Mouse (Mus musculus) heart, postnatal 4 days (tissue): ENCODE measurements around the gene Thada. TPM values are rescaled to one million over a fixed set of nuclear protein-coding genes. Genes with fewer than 3 reads are reported as not detected.

Source experiments
- DNase-seq: peaks from one replicate; pipeline ENCODE4 v3.0.0; 2021
- total RNA-seq, 2 experiments: library from RNA; stranded (reverse); gene quantifications; 2 replicates each; pipeline ENCODE4 v1.2.3; 2021

Thada gene
- total RNA-seq, 2 experiments from 2014 or later: 12.8 to 16.2 TPM

DNA sequence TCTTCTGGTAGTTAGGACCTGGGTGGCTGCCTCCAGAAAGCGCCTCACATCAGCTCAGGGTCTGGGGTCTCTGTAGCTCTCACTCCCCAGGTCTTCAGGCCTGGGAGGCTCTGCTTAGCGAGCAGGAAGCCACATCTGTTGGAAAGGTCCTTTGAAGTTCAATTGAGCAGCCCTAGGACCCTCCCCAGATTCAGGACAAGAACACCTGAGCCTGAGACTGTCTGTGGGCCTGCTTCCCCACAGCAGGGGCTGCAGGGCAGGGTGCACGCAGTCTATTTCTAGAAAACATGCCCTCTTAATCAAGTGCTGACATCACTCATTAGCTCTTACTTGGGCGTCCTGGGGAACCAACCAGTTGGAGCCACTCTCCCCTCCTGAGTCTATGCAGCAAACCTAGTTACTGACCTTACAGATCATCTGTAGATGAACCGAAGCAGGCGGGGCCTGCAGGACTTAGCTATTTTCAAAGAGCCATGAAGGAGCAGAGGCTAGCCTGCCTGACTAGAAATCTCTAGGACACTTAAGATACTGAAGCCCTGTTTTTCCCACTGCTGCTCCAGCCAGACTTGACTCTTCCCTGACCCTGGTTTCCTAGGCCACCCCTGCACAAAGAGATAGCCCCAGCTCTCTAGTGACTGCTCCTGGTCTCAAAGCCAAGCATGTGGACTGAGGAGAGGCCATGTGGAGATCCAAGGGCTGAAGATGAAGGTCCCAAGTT is 308.1 kb downstream of the Thada start:
- peak; percentile 3 for DNase-seq

GRCm38 (mm10) chr17:84156748-84157742 is 309.0 kb downstream of the Thada start:
- peak; percentile 4 for DNase-seq

DNA sequence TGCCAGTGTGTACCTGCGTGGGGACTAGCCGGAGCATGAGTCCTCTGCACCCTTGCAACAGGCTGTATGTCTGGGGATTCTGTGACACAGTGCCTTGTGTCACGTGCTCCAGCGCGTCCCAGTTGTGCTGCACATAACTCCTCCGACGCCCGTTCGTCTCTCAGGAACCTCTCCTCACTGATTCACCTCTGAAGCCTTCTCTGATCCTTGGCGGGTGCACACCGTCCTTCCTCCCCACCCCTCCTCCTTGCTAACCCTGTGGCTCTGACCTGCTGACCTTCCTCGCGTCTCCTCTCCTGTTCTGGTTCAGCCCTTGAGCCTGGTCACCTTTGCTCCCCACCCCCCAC is 309.8 kb downstream of the Thada start:
- DNase-seq: no peak

DNA sequence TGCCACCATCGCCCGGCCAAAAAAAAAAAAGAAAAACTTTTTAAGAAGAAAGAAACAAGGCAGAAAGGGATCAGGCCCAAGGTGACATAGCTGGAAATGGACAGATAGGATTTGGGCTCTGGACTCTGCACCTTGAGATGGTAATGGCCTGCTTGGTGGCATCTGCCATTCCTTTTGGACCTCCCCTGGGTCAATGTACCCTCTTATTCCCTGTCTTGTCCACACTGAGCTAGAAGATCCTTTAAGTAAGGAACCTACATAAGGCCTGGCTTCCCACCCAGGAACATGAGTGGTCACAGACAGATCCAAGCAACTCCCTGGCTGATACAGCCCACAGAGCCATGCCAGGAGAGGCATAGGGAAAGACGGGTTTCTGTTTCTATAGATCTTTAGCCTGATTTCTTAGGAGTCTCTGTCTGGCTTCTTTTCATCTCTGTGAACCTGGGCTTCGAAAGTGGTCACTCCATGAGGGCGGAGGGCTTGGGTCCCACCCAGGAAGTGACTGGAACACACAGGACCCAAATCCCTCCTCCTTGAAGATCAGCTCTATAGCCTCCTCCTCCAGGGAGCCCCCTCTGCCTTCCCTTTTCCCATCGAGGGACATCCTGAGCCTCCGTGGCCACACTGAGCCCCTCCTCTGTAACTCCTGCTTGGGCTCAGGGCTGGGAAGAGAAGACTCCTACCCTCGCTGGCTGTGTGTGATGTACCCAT is 310.3 kb downstream of the Thada start:
- DNase-seq: no peak

- no peak for DNase-seq
Observed at GRCm38 (mm10) chr17:84155029-84155338, 311.0 kb downstream of the Thada start.

DNA sequence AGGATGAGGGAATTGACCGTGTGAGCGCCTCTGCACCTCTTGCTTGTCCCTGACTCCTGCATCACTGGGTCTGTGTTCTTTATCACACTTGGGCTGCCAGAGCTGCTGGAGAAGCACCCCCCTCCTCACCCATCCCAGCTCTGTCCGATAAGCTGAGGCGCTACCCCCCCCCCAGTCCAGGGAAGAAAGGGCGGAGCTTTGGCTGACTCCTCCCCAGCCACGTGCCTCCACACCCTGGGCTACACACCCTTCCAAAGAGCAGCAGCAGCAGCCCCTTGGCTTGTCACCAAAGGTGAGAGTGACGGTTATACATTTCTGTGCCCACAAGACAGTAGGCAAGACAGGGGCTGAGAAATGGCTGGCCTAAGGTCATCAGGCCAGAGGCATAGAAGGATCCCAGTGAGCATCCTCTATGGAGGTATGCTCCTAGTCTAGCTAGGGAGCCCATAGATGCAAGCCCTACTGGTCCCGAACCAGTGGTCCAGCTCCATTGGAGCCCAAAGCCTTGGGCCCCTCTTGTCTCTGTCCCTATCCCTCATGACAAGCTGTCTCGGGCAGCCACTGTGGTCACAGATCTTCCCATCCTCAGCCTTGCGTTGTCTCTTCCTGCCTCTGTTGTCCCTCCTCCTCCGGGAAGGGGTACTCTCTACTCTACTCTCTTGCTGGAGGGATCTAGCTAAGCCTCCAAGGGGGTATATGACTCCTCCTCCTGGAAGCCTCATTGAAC is 311.5 kb downstream of the Thada start:
- no peak for DNase-seq

DNA sequence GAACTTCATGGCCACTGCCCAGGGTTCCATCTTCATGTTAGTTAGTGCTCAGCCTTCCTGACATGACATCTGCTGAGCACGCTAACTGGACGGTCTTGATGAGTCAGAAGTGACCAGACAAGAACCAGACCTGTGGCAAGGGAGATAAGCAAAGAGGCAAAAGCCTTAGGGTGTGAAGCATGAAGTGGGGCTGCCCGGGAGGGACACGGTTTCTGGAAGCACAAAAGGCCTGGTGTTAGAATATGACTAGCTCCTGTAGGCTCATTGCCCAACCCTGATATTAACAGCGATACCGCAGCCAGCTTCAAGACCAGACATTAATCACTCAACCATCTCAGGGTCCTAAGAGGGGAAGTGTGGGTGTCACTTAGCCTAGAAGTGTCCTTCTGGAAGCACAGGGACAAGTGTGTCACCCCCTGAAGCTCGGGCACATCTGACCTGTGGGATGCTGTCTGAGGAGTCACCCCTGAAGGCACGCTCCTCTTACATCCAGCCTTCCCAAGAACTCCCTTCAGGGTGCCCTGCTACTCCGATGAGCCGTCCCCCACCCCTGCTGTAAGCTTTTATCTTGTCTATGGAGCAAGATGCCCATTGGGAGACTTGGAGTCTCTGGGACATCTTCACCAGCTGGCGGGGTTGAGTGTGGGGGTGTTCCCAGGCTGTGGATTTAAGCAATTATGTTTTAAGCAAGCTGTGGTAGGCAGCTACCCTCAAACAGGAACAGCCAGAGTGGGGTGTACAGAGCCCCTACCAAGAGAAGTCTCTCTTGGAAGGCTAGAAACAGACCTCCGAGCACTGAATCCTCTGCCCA is 312.8 kb downstream of the Thada start:
- no peak for DNase-seq

- DNase-seq: no peak
Observed at GRCm38 (mm10) chr17:84152206-84152975, 313.6 kb downstream of the Thada start.

DNA sequence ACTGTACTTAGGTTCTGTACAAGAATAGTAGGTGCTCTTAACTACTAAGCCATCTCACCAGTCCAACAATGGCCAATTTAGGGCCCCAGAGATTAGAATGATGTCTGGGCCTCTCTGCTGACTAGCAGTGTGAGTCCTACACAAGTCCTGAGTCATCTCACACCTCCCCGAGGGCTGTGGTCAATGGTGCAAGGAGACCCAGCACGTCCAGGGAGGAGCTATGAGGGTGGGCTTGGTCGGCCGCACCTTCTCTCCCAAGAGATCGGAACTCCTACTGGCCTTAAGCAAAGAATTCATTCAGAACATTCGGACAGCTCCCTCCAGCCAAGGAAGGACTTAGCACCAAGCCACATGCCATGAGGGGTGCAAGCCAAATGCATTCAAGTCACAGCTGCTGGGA is 314.7 kb downstream of the Thada start:
- DNase-seq: no peak

GRCm38 (mm10) chr17:84150291-84150690 is 315.7 kb downstream of the Thada start:
- DNase-seq: no peak

- DNase-seq: no peak
Observed at GRCm38 (mm10) chr17:84149566-84149965, 316.4 kb downstream of the Thada start.

GRCm38 (mm10) chr17:84148499-84149484 is 317.2 kb downstream of the Thada start:
- DNase-seq: peak; percentile 83

GRCm38 (mm10) chr17:84147183-84148108 is 318.6 kb downstream of the Thada start:
- no peak for DNase-seq

- DNase-seq: no peak
Observed at GRCm38 (mm10) chr17:84146458-84147182, 319.4 kb downstream of the Thada start.

- DNase-seq: peak; percentile 45
Observed at GRCm38 (mm10) chr17:84145826-84146287, 320.1 kb downstream of the Thada start.

DNA sequence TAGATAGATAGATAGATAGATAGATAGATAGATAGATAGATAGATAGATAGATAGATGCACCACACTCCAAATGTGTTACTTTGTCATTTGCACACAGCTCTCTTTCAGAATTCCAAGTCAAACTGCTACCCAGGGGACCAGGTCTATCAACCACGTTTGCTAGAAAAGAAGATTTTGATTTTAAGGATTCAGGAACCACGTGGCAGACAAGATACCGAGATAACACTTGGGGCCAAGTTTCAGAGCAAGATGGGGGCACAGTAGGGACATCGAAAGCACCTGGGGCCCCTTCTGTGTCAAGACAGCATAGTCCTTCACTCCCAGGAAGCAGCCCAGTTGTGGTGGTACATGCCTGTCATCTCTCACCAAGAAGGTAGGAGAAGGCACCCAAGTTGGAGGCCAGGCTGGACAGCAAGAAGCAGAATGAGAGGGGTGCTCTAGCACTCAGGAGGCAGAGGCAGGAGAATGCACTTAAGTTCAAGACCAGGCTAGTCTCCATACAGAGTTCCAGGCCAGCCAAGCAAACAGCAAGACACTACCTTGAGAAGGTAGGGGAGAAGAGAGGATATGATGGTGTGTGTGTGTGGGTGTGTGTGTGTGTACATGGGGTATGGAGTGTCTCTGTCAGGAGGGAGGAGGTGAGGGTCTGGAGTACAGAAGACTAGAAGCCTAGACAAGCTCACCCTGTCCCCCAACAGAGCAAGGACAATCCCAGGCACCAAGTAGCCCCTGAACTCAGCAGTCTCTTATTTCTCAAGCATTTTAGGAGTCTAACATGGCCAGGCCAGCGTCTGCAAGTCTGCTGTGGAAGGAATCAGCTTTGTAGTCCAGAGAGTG is 321.0 kb downstream of the Thada start:
- DNase-seq: no peak
